Mouse (Mus musculus) thymus, postnatal 25 days (tissue): ENCODE measurements at regions not wholly inside any gene's neighbourhood (a gene's known extent, or its start where the extent isn't known, plus 50 kb on each side); places are given as distances from the start of the nearest gene placed in this dataset.
A peak's percentile ranks its signal among the peaks of the same experiment; 100 is the strongest.

ENCODE experiments used
- DNase-seq: peaks from one replicate; pipeline ENCODE4 v3.0.0; 2022

DNA sequence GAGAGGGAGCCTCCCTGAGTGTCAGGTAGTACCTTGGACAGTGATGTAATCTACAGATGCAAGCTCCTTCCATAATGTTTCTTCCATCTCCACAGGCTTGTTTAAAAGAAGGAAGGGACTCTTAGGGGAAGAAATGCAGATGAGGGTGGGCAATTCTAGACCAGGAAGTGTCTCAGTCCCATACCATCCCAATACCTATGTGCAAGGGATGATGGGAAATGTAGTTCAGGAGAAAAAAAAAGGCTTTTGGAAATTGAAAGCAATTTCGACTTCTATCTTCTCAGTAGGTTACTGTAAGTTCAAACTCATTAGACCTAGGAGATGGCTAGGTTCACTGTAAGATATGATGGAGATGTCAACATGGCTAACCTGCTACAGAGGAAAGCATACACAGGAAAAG lies 68.3 kb downstream of the Cd83 start:
- DNase-seq = no peak

DNA sequence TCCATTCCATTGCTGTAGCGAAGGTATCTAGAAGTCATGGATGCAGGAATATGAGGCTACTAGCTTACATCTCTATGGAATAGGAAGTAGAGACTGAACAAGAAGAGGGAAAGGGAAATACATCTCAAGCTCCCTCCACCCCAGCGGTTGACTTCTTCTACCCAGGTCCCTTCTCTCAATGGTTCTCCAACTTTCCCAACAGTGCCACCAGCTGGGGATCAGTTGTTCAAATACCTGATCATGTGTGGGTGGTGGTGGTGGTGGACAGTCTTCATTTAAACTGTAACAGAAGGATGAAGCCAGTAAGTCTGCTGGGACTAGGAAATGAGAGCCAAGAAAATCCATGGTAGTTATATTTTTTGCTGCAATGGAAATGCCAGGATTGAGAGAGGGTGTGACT lies 70.4 kb downstream of the Cd83 start:
- DNase-seq = no peak

DNA sequence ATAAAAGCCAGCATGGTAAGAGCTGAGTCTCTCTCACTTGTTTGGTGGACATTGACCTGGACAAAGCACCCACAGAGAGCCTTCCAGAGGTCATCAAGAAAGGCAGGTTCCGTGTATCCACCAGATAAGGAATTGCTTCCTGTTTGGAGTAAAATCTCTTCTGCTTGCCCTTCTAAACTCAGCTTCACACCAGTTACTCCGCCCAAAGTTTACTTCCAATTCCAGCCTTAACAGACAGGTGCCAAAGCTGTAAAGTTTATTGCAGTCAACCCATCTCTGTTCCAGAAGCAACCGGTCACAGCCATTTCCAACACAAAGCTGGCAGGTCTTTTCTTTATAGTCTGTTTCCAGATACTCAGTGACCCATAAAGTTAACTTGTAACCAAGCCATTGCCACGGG lies 76.4 kb downstream of the Cd83 start:
- no peak for DNase-seq

DNA sequence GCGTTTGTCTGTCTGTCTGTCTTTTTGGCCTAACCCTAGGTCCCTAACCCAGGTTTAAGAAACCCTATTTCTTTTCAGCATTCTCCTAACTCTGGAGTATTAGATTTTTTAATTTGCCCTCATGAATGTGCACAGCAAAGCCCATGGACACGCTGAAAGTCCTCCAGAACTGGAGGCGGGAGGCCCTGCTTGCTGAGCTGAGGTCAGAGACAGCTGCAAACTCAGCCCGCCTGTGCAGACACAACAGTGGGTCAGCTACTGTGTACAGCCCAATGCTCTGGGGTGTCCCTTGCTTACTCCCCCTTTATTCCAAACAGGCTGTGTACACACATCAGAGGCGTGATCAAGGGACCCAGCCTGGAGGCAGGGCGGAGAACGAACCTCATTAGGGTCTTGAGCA lies 76.8 kb downstream of the Cd83 start:
- DNase-seq = no peak

DNA sequence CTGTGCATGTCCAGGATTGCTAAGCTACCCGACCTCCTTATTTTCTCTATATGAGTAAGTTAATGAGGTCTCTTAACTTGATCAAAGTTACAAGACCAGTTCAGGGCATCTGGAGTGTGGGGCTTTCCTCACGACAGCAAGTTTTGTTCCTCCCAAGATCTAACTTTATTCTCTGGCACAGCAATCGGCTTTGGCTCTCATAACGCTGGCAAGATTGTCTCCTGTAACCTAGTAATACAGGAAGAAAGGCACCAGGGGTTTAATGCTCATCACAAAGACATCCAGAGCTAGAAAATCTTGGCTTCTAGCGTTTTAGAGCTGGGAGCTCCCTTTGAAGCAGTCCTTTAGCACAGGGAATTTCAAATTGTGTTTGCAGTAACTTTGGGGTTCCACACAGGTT lies 77.5 kb downstream of the Cd83 start:
- no peak for DNase-seq

DNA sequence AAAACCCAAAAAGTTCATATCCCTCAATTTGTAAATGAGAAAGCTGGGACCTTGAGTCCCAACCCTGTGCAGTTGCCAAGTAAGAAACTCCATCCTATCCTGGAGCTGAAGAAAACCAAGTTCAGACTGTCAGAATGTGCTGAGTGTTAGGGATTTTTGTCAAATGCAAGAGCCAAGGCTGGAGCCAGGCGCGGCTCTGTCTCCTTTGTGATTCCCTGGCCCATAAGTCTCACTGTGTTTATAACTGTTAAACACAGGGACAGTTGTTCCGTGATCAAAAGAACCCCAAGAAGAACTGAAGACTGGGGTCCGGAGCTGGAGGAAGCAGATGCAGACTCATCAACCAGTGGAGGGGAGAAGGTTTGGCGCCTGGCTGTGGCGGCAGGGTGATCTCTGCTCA lies 78.0 kb downstream of the Cd83 start:
- no peak for DNase-seq

DNA sequence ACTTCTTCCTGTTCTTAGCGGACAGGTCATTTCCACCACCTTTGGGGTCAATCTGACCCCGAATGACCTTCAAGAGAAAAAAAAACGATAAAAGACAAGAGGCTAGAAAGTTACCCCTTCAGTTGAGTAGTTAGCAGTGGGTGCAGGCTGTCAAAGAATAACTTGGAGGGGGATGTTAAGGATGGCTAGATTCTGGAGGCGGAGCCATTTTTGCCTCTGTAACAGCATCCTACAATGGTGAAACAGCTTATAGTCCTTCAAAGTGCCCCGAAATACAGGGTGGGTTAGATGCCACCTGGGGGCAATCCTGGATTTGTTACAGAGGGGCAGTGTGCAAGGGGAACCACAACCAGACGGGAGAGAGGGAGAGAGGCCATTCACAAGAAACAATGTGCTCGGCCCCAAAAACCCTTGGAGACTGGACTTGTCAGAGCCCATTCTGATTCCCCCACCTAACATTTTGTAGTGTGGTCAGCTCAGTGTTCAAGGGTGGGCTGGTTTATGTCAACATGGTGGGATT lies 79.1 kb downstream of the Cd83 start:
- no peak for DNase-seq

DNA sequence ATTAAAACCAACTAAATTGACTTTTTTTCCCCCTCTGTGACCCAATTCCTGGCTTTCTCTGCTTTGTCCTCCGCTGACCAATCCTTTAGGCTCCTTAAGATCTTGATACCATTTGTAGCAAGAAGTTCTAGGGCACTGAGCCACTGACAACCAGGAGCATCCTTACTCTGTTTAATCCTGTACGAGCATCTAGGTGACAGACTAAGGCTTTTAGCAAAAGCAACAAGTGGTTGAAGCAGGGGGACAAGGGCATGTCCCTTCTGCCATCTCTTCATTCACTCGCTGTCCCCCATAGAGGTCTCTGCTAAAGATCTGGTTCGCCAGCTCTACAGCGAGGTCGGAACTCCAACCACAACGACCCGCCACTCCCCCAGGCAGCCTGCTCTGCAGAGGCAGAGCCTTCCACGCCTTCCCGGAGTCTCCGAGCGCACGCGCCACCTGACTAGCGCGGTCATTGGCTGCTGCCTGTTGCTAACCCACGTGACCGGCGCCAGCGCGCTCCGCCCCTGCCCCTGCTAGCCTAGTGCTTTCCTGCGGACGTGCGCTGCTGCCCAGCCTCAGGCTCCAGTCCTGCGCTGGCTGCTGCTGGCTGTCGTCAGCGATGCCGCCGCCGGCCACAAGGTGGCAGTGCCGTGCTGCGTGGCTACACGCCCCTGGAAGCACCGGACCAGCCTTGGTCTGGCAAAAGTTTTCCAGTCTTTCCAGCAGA lies 79.7 kb downstream of the Cd83 start:
- DNase-seq = peak; percentile 99

DNA sequence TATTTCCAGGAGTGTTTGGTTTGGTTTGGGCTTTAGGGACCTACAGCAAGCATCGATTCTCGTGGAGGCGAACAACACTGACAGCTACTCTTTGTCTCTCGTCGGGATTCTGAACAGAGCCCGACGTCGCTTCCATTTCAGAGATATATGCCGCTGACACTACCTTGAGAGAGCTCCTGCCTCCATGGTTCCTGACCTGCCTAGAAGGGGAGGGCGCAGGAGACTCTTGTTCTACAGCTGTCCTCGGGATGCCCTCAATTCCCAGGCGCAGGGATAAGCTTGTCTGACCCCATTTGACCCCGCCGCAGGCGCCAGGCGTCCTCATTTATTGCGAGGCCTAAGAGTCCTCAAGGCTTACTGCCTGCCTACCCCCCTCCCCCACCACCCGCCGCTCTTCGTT lies 80.5 kb downstream of the Cd83 start:
- peak; percentile 47 for DNase-seq

DNA sequence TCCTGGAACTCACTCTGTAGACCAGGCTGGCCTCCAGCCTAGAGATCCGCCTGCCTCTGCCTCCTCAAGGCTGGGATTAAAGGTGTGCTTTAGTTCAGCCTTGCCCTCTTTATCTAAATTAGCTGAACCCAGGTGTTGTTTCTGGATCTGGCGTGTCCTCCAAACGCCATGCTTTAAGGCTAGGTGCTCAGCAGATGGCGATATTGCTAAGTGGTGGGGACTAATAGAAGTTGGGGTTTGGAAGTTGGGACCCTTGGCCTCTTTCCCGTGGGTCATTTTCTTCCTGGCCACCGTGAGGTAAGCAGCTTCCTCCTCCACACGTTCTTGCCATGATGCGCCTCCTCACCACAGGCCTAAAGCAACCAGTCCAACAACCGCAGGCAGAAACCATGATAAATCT lies 91.3 kb downstream of the Cd83 start:
- DNase-seq = no peak

DNA sequence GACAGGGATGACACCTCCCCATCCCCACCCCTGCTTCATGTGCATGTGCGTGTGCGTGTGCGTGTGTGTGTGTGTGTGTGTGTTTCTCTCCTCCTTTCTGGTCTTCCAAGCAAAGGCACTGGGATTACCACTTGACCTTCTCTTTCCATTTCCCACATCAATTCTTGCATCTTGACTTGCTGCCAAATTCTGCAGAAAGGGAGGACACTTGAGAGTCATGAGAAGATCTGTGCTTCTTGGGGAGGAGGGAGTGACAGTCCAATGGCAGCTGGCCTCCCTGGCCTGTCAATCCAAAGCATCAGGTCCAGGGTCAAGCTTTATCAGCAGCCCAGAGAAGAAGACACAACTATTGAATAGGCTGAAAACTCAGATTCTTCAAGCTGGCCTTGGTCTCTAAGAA lies 102.7 kb downstream of the Cd83 start:
- no peak for DNase-seq

DNA sequence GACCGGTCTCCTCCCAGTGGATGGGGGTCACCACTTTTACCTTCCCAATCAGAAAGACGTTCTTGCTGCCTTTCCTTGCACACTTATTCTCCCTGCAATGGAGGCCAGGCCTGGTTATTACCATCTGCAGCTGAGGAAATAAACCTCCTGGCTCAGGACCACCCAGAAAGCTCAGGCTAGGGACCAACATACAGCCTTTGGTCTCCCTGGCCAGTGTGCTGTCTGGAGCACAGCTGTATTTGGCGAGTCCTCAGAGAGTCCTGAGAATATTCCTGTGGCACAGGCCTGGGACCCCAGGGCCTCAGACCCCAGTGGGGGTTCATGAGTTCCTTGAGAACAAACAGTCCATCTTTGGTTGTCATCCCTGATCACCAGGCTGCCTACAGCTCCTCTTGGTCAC lies 107.4 kb downstream of the Cd83 start:
- no peak for DNase-seq

DNA sequence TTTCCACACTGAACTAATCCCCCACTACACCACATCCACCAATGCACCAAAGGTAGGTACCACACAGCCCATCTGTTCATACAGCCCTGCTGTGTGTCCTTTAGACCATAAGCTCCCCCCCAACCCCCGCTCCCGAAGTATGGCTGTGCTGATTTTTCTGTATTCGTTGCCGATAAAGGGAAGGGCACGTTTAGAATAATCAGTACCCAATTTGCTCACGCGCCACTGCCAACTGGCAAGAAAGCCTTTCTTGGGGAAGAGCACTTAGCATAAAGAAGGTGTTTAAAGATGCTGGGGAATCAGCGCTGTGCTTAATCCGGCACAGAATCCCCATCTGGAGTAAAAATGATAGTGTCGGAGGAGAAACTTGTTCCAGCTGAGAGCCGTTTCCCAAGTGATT lies 111.4 kb downstream of the Cd83 start:
- DNase-seq = no peak

DNA sequence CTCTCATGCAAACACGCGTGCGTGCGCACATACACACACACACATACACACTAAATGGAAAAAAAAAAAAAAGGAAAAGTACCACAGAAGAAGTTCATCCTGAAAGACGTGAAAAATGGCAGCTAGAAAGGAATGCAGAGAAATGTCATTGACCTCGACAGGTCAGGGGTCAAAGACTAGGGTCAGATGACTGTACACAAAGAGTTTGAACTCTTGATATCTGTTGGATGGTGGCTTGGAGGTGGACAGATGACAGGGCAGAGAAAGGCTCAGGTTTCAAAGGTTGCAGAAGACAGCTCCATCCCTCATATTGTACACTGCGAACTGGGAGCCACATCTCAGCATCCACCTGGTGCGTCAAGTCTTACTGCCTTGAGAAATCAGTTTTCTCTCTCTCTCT lies 112.5 kb downstream of the Cd83 start:
- no peak for DNase-seq

DNA sequence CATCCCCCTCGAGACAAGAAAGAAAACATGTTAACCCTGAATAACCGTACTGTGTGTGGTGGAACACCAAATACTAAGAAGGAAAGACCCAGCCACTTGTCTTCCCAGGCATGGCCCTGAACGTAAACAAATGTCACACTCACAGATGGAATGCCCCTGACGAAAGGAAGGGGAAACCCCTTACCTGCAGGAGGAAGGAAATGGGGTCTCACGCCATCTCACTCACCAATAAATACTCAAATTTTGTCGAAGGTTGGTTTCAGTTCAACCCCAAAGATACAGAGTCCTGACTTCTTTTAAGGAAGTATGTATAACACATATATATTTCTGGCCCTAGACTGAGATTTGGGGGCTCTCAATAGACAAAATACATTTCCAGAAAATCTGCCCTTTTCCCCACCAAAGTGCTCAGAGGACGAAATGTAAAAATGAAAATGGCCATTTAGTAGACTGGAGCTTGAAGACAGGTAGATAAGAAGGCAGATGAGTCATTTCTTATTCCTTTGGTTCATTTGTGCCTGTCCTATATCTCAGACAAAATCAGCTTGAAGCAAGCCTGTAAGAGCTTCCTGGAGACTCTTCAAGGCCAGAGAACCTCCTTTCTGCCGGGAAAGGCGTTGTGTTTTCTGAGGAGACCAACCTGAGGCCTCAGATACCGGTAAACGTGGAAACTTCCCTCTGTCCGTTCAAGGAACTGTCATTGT lies 114.1 kb downstream of the Cd83 start:
- DNase-seq = no peak

DNA sequence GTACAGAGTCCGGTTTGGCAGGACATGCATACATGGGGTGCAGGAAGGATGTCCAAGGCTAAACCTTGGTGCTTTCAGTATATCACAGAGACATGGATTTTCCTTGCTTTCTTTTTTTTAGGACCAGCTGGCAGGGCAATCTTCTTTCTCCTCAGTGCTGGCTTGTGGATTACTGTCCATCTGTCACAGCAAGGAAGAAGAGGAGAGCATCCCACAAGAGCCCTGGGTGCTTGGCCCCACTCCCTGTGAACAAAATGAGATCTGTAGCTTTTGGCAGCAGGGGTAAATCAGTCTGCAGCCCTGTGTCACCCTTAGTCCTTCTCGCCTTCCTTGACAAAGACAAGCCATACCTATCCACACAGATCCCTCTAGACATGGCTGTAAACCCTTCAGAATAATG lies 115.5 kb downstream of the Cd83 start:
- no peak for DNase-seq

DNA sequence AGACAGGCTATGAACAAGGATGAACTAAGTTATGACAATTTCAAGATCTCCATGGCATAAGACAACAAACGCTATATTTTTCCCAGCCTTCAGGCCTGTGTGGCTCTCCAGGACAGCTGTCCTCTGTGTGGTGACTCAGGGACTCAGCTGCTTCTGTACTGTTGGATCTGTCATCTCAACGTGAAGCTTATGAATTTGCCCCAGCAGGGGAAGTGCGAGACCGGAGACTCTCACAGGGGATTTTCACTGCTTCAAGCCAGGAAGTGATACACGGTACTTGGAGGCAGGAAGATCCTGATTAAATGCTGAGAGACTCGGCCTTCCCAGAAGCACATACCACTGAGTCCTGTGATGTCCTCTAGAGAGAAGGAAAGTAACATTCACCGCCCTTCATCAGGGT lies 116.2 kb downstream of the Cd83 start:
- no peak for DNase-seq

DNA sequence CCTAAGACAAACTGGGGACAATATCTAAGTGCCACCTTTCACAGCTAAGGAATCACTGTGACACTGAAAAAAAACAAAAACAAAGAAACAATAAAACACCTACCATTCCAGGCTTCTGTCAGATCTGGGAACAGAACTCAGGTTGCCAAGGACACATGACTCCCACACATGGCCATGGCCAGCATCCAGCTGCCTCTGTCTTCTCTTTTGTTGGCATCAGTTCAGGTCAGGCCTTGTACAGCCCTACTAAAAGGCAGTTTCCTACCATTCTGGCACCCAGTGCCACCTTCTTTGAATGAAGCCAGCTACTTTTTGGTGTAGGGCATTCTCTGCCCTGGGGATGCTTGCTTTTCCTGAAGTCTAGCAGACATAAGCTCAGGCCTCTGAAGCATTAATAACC lies 118.8 kb downstream of the Cd83 start:
- no peak for DNase-seq

DNA sequence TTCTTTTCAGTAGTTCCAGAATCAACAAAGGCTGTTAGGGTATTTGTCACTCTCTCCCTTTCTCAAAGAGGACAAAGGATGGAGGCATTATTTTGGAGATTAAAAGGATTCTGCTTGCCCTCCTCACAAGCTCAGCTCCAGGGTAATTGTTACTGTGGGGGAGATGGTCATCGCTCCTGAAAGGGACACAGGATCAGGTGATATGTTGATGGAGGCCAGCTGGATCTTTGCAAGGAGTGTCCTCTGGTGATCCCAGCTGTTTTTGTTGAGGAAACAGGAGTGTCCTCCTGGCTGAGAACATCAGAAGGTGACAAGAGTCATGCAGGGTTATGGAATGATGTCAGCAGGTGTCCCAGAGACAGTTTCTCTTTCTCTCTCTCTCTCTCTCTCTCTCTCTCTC lies 119.7 kb downstream of the Cd83 start:
- no peak for DNase-seq

DNA sequence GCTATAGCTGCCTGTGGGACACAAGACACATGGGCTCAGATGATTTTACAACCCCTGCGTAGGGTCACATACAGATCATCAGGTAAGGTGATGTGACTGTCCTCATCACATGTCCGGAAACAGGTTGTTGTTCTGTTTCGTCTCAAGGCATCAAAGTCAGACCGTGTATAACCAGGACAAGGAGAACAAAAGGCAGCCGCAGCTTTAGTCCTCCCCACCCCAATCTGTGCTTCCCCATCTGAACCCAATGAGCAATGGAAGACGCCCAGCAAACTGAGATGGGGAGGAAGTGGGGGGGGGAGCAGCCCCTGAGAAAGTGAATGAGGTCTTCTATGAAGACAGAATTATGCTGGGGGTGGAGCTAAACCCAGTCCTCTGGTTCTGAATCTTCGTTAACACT lies 121.7 kb downstream of the Cd83 start:
- DNase-seq = peak; percentile 26

DNA sequence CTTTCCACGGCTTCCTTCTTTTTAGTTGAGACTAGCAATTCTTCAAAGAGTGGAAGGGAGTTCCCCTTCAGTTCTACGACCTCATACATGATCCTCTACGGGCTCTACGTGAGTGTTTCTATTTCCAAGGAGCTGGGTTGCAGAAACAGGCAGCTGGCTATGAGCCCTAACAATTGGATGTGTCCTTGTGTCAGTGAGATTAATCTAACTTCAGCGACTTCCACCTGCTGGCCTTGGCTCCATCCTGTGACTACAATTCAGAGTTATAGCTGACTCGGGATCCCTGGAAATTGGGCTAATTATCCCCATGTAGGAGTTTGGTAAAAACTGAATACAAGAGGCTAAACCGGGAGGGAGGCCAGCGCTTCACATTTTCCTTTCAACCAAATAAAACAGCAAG lies 122.8 kb downstream of the Cd83 start:
- no peak for DNase-seq

DNA sequence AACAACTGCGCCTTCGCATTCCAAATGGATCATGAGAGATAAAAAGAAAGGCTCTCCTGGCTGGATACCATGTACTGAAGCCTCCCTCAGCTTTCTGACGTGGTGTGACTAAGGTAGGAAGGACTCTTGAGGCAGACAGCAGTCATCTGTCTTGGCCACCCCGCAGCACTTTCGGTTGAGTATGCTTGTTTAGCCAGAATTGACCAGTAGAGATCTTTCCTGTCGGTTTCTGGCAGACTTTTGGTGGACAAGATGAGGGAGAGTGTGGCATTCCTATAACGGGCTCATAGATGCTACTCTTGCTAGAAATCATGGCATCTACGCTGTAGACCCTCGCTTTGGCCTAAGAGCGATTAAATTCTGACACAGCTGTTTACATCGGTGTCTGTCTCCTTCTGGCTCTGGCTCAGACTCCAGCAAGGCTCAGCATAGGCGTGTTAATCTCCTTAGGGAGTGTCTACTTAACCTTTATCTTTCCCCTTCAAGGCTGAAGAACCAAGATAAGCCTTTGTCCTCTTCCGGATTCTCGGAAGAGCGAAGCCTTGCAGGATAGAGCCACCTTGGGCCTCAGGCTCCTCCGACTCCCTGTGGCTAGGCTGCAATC lies 123.6 kb downstream of the Cd83 start:
- DNase-seq = no peak

DNA sequence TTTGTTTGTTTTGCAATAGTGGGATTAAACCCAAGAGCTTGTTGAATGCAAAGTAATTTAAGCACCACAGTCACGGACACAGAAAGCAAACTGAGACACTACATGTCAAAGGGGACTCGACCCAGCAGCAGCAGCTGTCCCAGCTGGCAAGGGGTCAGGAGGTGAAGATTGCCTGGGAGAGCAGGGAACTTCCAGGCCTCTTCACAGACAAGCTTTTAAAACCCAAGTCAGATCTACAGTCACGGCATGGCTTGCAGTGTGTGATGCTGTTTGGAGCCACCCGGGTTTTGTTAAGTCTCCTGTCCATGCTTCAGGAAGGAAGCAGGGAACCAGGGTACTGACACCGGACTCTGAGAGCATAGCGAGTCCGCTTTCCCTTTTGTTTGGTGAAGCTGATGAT lies 125.4 kb downstream of the Cd83 start:
- no peak for DNase-seq

DNA sequence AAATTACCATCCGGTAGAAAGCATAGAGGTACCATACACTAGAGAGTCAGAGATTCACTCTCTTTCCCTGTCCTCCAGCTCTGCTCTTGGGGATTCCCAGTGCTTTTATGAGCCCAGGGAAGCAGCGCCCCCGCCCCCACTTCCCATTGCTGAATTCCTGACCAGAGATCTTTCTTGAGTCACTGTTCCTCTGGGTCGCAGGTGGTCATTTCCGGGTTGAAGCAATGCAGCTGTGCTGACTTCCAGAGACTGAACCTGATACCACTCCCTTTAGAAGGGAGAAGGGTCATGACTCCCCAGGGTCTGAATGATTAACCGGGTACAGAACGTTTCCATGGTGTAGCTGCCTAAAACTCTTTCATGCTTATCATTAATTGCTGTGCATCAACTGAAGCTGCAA lies 128.9 kb downstream of the Cd83 start:
- no peak for DNase-seq
